Mouse (Mus musculus) MEL (cell line): ENCODE measurements around the gene Gp9. TPM values are rescaled to one million over a fixed set of nuclear protein-coding genes. Genes with fewer than 3 reads are reported as not detected.

Experiments
- DNase-seq: peaks from one replicate; pipeline ENCODE4 v3.0.0; 2011; ENCODE audit warnings: low read depth, low spot score
- H3K27ac ChIP-seq: 2 replicates; pipeline ENCODE4 v1.5.1; 2012; ENCODE audit warnings: low read depth, mild to moderate bottlenecking, control low read depth, low read length, moderate library complexity; ENCODE audit not compliant: control insufficient read depth
- H3K27me3 ChIP-seq, 2 experiments: fragments of 150-350 bp in 1 of 2; sonication (generic) in 1 of 2; 2 replicates each; pipeline ENCODE4 v1.6.1; 2012; ENCODE audit warnings: low read length in 2 of 2, mild to moderate bottlenecking in 2 of 2, improper control_type of control experiment in 1 of 2, moderate library complexity in 1 of 2; ENCODE audit not compliant: insufficient read depth in 2 of 2, control insufficient read depth in 1 of 2
- H3K36me3 ChIP-seq, 2 experiments: 2 replicates each; pipeline ENCODE4 v1.6.1; 2012 to 2014; ENCODE audit warnings: low read length in 2 of 2, improper control_type of control experiment in 1 of 2, inconsistent platforms in 1 of 2, mild to moderate bottlenecking in 1 of 2; ENCODE audit not compliant: insufficient read depth in 2 of 2, control insufficient read depth in 1 of 2
- H3K4me1 ChIP-seq, 2 experiments: fragments of 150-350 bp in 1 of 2; sonication (generic) in 1 of 2; 2 replicates each; pipeline ENCODE4 v1.6.1; 2012; ENCODE audit warnings: low read length in 2 of 2, improper control_type of control experiment in 1 of 2, mild to moderate bottlenecking in 1 of 2; ENCODE audit not compliant: insufficient read depth in 2 of 2, control insufficient read depth in 1 of 2
- H3K4me3 ChIP-seq, 2 experiments: fragments of 150-350 bp in 1 of 2; sonication (generic) in 1 of 2; 2 replicates each; pipeline ENCODE4 v1.5.1; 2012; ENCODE audit warnings: low read depth in 2 of 2, low read length in 2 of 2, mild to moderate bottlenecking in 2 of 2, moderate library complexity in 2 of 2, control low read depth in 1 of 2, improper control_type of control experiment in 1 of 2; ENCODE audit not compliant: control insufficient read depth in 1 of 2, insufficient read depth in 1 of 2
- H3K79me2 ChIP-seq: 2 replicates; pipeline ENCODE4 v1.6.1; 2012; ENCODE audit warnings: mild to moderate bottlenecking, low read length, moderate library complexity; ENCODE audit not compliant: control insufficient read depth, poor library complexity, insufficient read depth
- H3K9ac ChIP-seq: 2 replicates; pipeline ENCODE4 v1.6.1; 2012; ENCODE audit warnings: low read depth, mild to moderate bottlenecking, control low read depth, low read length, moderate library complexity; ENCODE audit not compliant: control insufficient read depth, poor library complexity, severe bottlenecking
- H3K9me3 ChIP-seq: fragments of 150-350 bp; sonication (generic); replicated peaks from 2 replicates; pipeline ENCODE4 v1.6.1; 2012; ENCODE audit warnings: mild to moderate bottlenecking, low read length, improper control_type of control experiment, moderate library complexity; ENCODE audit not compliant: insufficient read depth
- CHD1 ChIP-seq: IDR thresholded peaks from 2 replicates; pipeline ENCODE4 v1.6.1; 2012; ENCODE audit warnings: low read depth, mild to moderate bottlenecking, inconsistent platforms, low read length, improper control_type of control experiment
- ELF1 ChIP-seq: IDR thresholded peaks from 2 replicates; pipeline ENCODE4 v1.6.1; 2014; ENCODE audit warnings: low read depth, mild to moderate bottlenecking, inconsistent platforms, low read length, improper control_type of control experiment, moderate library complexity
- ETS1 ChIP-seq: IDR thresholded peaks from 2 replicates; pipeline ENCODE4 v1.6.1; 2012; ENCODE audit warnings: low read depth, mild to moderate bottlenecking, inconsistent platforms, low read length, improper control_type of control experiment, moderate library complexity
- GABPA ChIP-seq: IDR thresholded peaks from 2 replicates; pipeline ENCODE4 v1.6.1; 2012; ENCODE audit warnings: low read depth, mild to moderate bottlenecking, inconsistent platforms, low read length, improper control_type of control experiment, moderate library complexity
- MEF2A ChIP-seq: IDR thresholded peaks from 2 replicates; pipeline ENCODE4 v1.6.1; 2014; ENCODE audit warnings: low read depth, mild to moderate bottlenecking, inconsistent platforms, low read length, improper control_type of control experiment; ENCODE audit not compliant: poor library complexity, insufficient replicate concordance, severe bottlenecking; ENCODE audit errors: extremely low read depth
- MXI1 ChIP-seq: IDR thresholded peaks from 2 replicates; pipeline ENCODE4 v1.6.1; 2011; ENCODE audit warnings: mild to moderate bottlenecking, low read depth, low read length, improper control_type of control experiment
- MYB ChIP-seq: IDR thresholded peaks from 2 replicates; pipeline ENCODE4 v1.6.1; 2011; ENCODE audit warnings: mild to moderate bottlenecking, low read depth, low read length, improper control_type of control experiment
- POLR2A ChIP-seq, 2 experiments: IDR thresholded peaks; 2 replicates each; pipeline ENCODE4 v1.6.1; 2011 to 2012; ENCODE audit warnings: low read length in 2 of 2, mild to moderate bottlenecking in 2 of 2, control low read depth in 1 of 2, improper control_type of control experiment in 1 of 2, low read depth in 1 of 2, moderate library complexity in 1 of 2; ENCODE audit not compliant: control insufficient read depth in 1 of 2, insufficient read depth in 1 of 2, poor library complexity in 1 of 2
- POLR2AphosphoS5 ChIP-seq: IDR thresholded peaks from 2 replicates; pipeline ENCODE4 v1.6.1; 2012; ENCODE audit warnings: low read depth, borderline replicate concordance, mild to moderate bottlenecking, inconsistent platforms, low read length, moderate library complexity, mixed read lengths
- TAL1 ChIP-seq: IDR thresholded peaks from 2 replicates; pipeline ENCODE4 v1.6.1; 2012; ENCODE audit warnings: mild to moderate bottlenecking, inconsistent platforms, low read length, moderate library complexity, mixed read lengths
- polyA plus RNA-seq, 2 experiments: library from polyadenylated mRNA; stranded (reverse) in 1 of 2; unstranded in 1 of 2; fragments of >175 nt in 1 of 2; fragments of >200 nt in 1 of 2; gene quantifications; 2 replicates each; pipeline versions ENCODE4 v1.2.1 to v1.2.4; 2012; ENCODE audit warnings: low replicate concordance in 2 of 2, low read depth in 1 of 2; ENCODE audit not compliant: insufficient read length in 2 of 2, insufficient read depth in 1 of 2, missing spikeins in 1 of 2
- total RNA-seq: library from RNA; depleted of rRNA; stranded (reverse); fragments of 300-350 nt; gene quantifications from 2 replicates; pipeline ENCODE4 v1.2.3, GENCODE M21; 2012

The Gp9 gene
- total and polyA plus RNA-seq, 3 experiments: 3.9 to 11.1 TPM; not detected in 1

DNA sequence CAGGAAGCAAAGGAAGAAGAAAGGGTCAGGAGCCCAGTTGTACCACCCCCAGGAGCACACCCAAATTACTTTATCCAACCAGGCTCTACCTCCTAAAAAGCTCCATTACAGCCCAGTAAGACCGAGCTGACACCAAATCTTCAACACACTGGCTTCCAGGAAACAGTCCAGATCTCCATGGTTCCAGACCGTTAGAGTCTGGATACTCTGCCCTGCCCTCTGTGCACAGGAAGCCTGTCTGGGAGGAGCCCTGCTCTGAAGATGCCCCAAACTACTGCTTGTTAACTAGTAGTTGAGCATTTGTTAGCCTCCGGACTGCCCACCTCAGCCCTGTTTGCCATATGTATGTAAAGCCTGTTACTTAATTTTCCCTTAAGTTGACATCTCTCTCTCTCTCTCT is 31.8 kb upstream of the Gp9 start:
- no peak overlapping the region for H3K9ac ChIP-seq
- H3K27me3 ChIP-seq: no peaks in the 10 kb centered on the region
- no peaks in the 10 kb centered on the region for H3K9me3 ChIP-seq
- no peak for DNase-seq
- TF ChIP-seq MYB (no peak), CHD1 (no peak), MEF2A (no peak), POLR2AphosphoS5 (no peak), ELF1 (no peak), TAL1 (no peak)
- H3K4me1 ChIP-seq: peaks cover 21 to 61% of the 10 kb centered on the region in 2 experiments
- no peak overlapping the region for H3K27ac ChIP-seq
- H3K36me3 ChIP-seq: peaks cover 0 to 39% of the 10 kb centered on the region in 2 experiments; a peak in 2 of 4 replicates
- no peaks in the 10 kb centered on the region for H3K79me2 ChIP-seq
- H3K4me3 ChIP-seq: no peak overlapping the region

DNA sequence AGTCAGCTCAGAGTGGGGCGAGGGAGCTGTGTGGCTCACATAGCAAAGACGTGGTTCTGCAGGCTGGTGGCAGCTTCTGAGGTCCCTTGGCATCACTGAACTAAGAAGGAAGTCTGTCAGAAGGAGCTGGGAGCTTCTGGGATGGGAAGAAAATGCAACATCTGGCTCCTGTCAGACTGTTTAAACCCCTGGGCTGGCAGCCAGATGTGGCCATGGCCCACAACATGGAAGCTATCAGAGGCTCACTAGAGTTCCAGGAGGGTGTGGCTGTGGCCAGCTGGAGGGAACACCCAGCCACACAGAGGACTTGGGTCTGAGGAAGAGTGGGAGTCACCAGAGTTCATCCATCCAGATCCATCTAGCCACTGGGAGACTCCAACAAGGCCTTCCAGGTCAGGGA is 31.0 kb upstream of the Gp9 start:
- Histone ChIP-seq H3K9me3 (no peaks in the 10 kb centered on the region), H3K27ac (no peak overlapping the region), H3K79me2 (no peaks in the 10 kb centered on the region), H3K4me1 (peaks cover 17 to 55% of the 10 kb centered on the region in 2 experiments), H3K4me3 (no peak overlapping the region), H3K36me3 (peaks cover 0 to 38% of the 10 kb centered on the region in 2 experiments; a peak in 2 of 4 replicates), H3K27me3 (no peaks in the 10 kb centered on the region; a peak in 1 of 4 replicates), H3K9ac (no peak overlapping the region)
- no peak for DNase-seq
- no peak for TF ChIP-seq POLR2A (IDR thresholded peaks at IDR 0.05; ENCODE audit: control insufficient read depth in 1 of 2, insufficient read depth in 1 of 2, low read depth in 1 of 2, low read length in 2 of 2, poor library complexity in 1 of 2)
- TF ChIP-seq ETS1: peak; percentile 47; the same call in 1 of the 2 replicates

DNA sequence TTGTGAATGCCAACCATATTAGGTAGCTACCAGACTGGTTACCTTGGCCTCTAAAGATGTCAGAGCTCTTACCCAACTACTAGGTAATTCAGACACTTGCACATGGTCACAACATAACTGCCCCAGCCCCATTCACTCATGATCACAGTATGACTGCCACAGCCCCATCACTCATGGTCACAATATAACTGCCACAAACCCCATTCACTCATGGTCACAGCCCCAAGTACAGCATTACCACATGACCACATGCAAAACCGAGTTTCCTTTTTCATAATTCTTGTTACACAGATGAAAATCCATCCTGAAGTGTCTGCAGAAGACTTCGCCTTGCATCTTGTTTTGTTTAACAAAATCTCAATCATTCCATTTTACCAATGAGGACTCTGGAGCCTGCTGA is 29.8 kb upstream of the Gp9 start:
- no peak overlapping the region for H3K27ac ChIP-seq
- H3K4me1 ChIP-seq: peaks cover 17 to 49% of the 10 kb centered on the region in 2 experiments
- no peak for TF ChIP-seq GABPA
- 0 out of 2 replicates have a peak, but pooled peaks have one; percentile 12 for TF ChIP-seq MXI1
- no peak for DNase-seq
- H3K36me3 ChIP-seq: peaks cover 0 to 37% of the 10 kb centered on the region in 2 experiments; a peak in 2 of 4 replicates
- H3K4me3 ChIP-seq: peak overlapping the region; percentile 9 to 21
- H3K27me3 ChIP-seq: peaks cover 0 to 2% of the 10 kb centered on the region in 2 experiments; a peak in 3 of 4 replicates
- no peaks in the 10 kb centered on the region for H3K79me2 ChIP-seq
- H3K9ac ChIP-seq: no peak overlapping the region
- no peaks in the 10 kb centered on the region for H3K9me3 ChIP-seq
